Mouse (Mus musculus) 3134 (cell line): Measurements from ENCODE around the gene Ryr2.
A peak's percentile ranks its signal among the peaks of the same experiment; 100 is the strongest.
"Not testable (repeated sequence)": the region's sequence is repeated elsewhere in the genome, so short reads cannot be mapped to it uniquely, and the experiment has no call there.

Experiments
- DNase-seq: peaks from one replicate; pipeline ENCODE4 v3.0.0-alpha.2; 2011; ENCODE audit warnings: low spot score; ENCODE audit not compliant: insufficient read length; ENCODE audit errors: extremely low read depth

The Ryr2 gene

DNA sequence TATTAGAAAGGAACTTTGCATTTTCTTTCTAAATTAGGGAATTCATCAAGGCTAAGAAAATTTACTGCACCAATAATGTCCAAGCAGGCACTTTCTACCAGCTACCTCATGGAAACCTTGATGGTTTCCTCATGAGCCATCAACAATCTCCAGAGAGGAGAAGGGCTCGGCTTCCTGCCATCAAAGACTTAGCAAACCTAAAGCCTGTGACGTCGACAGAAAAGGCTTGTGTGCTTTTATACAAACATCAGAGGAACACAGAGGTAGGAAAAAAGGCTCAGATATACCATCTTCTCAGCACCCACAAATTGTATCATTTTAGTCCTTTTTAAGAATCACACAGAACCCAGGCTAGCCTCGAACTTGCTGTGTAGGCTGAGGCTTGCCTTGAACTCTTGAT lies 148.5 kb downstream of the Ryr2 start:
- DNase-seq, result no peak

DNA sequence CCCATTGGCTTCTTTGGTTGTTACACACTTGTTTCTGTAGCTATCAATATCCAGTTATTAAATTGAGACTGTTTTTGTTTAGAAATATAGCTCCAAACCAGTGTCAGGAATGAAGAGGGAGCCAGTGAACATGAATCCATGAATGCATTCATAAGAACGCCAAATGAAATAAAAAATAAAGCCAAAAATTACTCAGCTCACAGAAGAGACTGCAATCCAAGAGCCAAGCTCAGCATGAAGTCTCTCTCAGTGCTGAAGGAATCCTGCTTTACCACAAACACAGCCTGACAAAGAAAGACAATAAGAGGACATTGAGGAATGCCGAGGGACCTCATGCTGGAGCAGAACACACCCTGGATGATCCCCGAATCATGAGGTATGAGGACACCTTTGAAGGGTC lies 154.8 kb downstream of the Ryr2 start:
- no peak for DNase-seq

DNA sequence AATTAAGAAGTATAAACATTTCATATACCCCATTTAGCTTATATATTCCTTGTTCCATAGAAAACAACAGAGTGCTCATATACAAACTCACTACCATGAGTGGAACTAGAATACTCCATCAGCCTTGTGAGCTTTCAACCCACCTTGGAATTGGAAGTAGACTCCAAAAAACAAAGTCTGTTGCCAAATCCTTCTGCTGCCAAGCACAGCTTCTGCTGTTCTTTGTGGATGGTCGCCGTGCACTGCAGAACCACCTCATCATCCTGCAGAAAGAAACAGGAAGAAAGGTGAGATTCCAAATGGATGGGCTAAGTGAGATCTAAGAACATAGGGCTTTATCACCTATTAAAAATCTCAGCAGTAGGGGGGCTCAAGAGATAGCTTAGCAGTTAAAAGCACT lies 161.0 kb downstream of the Ryr2 start:
- no peak for DNase-seq

DNA sequence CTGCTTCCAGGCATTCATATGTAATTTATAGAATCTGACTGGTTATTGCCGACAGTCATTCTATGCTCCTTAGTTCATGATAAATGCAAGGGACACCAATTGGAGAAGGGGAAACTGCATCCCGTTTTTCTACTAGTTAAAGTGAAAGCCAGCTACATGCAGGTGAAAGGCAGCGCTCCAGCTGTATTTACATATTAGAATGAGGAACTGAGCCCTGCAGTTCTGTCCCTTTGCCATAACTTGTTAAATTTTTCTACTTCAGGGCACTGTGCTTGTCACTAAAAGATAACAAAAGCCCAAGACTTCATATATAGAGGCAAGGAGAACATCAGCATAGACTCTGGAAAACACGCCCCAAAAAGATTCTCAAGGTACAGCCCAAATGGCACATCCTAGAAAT lies 165.0 kb downstream of the Ryr2 start:
- DNase-seq, result no peak

DNA sequence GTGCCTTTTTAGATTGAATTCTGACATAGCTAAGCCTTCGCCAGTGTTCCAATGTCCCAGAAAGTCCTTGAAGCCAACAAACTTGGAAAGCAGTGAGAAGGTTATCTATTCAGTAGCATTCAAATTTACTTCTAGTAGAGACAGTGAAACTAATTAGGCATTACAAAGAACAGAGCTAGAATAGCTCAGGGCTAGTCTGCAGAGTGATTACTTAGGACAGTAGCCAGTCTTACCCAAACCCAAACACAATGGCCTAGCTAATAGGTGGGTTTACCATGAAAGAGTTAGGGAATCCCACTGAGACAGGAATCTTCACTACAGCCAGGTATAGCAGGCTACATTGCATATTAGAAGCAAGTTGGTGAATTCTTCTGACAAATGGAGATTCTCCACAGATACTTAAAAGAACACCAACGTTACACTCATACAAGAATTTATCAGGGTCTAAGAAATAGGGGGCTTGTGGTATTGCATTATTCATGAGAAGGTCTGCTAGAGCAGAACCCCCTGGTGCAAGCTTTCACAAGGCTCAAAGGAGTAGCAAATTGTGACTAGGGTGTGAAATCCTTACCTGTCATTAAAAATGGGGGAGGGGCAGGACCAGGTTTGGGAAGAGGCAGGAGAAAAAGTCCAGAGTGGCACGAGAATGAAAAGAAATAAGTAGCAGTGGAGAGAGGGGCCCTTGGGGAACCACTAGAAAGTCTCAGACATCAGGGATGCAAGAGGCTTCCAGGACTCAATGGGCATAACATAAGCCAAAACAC lies 172.3 kb downstream of the Ryr2 start:
- DNase-seq, result not testable (repeated sequence)

DNA sequence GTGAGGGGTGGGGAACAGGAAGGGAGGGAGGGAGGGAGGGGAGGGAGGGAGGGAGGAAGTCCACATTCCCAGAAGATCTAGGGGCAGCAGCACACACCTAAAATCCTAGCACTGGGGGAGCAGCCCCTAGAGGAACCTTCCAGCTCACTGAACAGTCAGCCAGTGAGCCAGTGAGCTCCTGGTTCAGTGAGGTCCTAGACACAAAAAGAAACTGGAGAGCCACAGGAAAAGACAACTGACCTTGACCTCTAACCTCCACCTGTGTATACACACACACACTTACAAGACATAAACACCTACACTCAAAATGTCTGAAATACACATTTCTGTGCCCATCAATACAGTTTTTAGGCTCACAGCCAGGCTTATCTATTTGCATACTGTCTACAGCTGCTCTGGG lies 173.4 kb downstream of the Ryr2 start:
- no peak for DNase-seq

DNA sequence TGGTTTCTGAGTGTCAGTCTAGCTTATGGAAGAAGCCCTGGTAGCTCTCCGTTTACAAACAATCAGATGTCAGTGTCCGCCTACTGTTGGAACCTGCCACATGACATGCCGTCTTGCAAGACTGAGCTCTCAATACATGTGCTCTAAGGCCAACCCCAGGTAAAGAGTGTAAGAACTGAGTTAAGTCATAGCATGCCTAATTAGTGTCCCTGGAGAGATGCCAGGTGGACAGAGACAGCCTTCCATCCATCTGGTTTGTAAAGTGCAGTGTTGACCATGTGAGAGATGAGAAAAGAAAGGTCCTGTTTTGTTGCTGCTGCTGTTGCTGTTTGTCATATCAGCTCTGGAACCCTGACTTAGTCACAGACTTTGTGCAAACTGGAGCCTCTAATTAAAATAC lies 178.0 kb downstream of the Ryr2 start:
- DNase-seq, result no peak

DNA sequence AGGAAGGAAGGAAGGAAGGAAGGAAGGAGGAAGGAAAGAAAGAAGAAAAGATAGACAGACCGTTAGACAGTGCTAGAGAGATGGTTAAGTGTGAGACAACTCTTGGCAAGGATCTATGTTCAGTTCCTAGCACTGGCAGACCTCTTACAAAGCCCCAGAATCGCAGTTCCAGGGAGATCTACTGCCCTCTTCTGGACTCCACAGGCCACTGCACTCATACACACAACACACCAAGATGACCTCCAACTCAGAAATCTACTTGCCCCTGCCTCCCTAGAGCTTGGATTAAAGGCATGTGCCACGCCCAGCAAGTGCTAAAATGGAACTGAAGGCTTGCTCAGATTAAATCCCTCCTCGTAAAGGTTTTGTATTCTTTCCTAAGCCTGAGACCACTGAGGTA lies 179.0 kb downstream of the Ryr2 start:
- DNase-seq, result no peak

DNA sequence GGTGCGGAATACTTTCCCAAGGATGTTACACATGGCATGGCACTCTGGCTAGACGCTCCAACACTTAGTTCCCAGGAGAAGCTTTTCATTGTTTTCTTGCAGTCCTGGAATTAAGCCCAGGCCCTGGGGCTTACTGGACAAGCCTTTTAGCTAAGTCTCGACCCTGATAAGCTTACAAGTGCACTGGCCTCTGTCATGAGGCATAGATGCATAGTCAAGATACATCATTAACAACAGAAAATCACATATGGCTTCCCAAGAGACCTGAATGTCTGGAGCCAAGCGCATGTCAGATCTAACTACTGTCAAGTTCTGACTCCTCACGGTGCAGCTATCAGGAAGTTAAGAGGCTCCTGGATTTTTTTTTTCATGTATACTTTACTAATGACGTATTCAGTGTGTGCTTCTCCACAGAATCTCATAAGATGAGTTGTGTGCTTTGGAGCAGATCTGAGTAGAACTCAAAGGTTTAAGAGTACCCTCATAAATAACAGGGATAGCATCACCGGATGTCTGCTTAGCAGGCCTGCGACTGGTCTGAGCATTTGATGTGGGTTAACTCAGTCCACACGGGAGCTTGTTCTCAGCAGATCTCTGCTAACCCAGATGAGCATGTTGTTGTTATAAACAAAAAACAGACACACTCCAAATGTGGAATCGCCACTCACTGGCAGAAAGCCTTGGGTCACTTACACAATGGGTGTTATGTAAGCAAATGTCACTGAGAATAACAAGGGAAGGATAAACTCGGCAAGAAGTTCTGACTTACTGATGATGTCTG lies 179.8 kb downstream of the Ryr2 start:
- DNase-seq, result no peak

DNA sequence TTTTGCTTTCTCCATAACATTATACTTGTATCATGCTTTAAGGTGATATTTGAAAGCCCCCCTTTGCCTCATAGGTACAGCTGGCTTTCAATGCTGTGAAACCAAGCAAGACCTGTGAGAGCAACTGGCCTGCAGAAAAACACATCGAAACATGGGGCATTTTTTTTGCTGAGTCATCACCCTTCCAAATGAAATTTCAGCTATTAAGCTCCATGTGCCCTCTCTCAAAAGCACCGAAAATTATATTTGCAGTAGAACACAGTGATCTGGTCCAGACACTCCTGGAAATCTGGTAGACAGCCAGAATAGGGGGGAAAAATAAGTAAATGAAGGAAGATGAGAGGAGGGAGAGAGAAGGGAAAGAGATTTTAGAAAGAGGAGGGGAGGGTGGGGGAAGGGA lies 180.5 kb downstream of the Ryr2 start:
- no peak for DNase-seq

DNA sequence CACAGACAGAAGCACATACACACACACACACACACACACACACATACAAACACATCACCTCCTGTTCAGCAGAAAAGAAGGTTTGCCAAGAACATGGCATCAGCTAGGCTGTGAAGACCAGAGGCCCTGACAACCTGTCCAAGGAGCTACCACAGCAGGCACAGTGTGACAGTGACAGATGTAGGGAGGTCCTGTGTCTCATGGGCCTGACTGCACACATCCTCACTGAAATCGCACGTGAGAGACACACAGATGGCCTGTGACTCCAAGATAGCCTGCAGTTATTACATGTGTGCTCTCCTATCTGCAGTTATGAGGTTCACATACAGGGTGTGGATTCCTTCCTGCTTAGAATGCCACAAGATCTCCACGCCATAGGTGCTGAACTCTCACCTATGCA lies 182.0 kb downstream of the Ryr2 start:
- DNase-seq, result no peak

DNA sequence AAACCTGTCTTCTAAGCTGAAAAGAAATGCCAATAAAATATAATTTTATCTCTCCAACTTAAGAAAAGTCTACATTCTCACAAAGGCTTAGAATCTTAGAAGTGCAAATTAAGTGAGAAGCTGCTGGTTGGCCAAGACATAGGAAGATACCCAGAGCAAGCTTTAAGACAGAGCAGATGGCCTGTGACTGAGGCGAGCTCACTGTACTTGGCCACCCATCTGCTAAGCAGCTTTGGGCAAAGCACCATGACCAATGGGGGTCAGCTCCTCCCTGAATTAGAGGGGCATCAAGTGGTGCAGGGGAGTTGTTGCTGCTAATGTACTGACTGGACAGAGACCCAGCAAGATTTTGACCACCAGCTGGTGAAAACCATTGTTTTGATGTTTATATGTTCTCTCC lies 186.2 kb downstream of the Ryr2 start:
- DNase-seq, result no peak

DNA sequence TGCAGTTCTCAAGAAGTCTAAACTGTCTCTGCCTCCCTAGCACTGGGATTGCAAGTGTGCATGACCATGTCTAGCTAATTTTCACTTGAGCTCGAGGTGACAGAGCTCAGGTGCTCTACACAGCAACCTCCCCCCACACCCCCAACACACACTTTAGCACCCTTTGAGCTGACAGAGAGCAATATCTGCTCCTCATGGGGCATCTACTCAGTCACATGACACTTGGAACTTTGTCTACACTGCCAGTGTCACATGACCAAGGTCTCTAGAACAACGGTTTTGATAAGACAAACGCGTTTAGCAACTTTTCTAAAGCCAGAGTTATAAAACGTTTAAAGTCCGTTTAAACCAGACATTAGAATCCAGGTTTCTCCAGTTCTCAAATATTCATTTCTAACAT lies 187.3 kb downstream of the Ryr2 start:
- DNase-seq, result no peak

DNA sequence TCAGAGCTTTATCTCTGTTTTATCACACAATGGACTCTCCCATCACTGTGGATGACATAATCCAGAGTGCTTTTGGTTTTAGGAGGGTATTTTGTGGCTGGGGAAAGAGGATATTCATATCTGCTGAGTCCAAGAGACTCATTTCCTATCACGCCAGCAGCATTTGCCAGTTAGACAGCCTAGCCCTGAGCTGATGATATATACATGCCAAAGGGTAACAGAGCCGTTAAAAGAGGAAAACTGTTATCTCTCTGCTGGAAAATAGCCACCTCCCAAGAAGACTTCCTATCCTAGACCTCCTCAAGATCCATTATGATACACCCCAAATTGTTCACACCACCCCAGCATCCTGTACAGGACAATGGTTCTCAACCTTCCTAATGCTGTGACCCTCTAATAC lies 191.1 kb downstream of the Ryr2 start:
- DNase-seq, result no peak

DNA sequence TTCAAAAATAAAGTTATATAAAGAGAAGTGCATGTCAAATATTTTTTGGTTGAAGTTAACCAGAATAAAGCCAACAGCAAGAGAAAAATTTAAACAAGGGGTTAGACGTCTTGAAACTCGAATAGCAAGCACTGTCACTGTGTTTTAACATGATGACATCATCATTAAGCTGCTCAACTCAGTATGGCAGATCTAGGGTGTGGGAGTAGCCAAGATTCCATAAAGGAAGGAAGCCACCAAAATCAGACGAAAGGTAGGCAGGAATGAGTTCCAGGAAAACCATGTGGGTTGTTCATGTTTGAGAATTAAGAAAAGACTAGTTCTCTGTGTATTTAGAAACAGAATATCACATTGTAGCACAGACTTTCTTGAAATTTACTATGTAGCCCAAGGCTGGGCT lies 192.1 kb downstream of the Ryr2 start:
- no peak for DNase-seq

DNA sequence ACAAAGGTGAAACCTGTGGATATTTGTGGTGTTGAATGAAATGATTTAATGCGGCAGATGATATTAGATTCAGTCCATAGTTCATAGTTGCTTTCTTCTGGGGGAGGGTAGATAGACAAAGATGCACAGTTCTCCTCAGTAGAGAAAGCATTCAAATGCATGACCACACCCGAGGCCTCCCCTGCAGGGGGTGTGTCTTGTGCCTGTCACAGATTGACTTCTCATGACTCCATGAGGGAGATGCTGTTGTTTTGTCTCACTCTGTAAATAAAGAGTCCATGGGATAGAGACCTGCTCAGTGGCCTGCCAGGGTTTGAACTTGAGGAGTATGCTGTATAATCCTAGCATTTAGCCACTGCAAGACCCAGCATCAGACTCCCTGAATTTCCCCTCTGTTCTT lies 194.5 kb downstream of the Ryr2 start:
- no peak for DNase-seq

DNA sequence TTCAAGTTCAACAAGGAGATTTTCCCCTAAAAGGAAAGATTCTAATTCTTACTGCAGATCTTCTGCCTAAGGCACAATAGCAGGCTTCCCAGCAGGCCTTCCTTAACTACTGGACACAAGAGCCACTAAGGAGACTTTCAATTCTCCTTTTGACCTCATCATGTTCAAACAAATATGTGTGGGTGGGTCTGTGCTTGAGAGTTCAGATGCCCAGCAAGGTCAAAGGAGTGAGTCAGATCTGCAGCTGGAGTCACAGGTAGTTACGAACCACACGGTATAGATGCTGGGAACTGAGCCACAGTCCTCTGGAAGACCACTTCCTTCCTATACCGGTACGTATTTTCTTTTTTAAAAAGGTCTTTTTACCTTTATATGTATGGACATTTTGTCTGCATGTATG lies 198.6 kb downstream of the Ryr2 start:
- no peak for DNase-seq

DNA sequence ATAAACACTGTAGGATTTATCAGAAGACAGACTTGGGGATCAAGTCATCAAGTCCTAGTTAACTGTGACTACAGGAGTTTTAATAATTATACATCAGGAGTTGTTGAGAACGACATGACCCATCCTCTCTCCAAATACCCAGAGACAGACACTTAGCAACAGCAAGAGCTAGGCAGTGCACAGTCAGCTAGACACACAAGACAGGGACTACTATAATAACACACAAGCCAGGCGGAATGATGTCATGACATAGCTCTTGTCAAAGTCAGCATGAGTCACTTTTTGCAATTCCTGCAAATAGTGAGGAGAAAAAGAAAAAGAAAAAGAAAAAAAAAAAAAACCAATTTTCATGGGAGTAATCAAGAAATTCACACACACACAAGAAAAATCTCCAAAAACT lies 201.6 kb downstream of the Ryr2 start:
- DNase-seq, result peak; percentile 54

DNA sequence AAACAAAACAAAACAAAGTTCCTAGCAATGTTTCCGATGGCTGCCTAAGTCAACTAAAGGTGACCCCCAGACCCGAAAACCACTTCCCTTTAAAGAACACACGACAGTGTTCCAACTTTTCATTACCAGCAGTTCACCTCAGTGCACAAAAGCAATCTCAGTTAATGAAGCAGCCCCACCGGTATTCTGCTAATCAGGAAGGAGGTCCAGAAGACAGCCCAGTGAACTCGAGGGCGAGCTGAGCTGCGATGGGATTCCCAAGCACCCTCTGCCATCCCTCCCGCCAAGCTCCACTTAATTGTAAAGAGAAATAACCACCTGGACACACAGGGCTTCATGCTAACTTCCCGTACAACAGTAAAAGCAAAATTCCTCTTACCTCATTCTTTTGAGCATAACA lies 203.5 kb downstream of the Ryr2 start:
- no peak for DNase-seq

DNA sequence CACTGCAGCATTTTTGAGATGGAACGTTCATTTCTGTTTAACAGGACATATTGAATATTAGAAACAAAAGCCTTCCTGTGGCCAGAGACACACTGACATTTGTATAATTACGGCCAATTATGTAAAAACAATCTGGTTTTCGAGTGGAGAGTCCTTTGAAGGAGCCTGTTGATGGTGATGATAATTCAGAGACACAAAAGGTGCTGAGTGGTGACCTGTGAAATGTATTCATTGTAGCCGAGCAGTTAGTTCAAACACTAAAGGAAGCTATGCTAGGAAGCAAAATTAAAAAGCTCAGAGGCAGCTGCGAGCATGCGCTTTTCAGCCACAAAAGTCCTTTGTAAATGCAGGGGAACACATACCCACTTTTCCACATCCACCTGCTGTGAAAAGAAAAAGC lies 203.9 kb downstream of the Ryr2 start:
- no peak for DNase-seq

DNA sequence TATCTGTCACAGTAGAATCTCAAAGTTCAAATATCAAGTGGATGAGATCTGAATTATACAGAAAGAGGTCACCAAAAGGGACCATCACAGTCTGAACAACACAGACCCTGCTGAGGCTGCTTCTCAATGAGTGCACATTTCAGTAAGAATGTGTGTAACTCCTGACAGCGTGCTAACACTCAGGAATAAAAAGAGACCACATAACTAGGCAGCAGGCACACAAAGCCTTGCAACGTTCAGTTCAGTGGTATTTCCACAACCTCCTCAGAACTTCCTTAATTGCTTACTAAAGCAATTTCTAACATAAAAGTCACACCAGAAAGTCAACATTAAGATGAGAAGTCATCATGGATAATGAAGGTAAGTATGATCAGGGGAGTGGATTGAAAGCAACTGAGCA lies 206.1 kb downstream of the Ryr2 start:
- no peak for DNase-seq

DNA sequence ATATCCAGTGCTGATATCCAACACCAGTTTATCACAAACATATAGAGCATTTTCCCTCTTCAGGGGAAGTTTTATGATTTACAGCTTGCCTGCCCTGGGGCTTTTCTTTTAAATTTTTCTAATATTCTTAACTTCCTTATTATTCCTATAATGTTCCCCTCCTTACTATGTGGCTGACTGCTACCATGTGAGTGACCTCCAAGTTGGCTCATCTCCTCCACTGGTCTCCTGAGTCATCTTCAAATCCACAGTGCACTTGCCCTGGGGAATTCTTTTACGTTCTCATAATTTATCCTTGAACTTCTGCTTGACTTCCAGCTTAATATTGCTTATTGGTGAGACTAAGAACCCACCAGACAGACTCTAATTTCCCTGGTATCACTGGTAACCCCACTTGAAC lies 211.1 kb downstream of the Ryr2 start:
- DNase-seq, result peak; percentile 63
